Mouse (Mus musculus) liver, embryonic 14.5 days (tissue): ENCODE data around the gene Itpkb. TPM values are rescaled to one million over a fixed set of nuclear protein-coding genes. Genes with fewer than 3 reads are reported as not detected.

Experiments
- ATAC-seq: fragments of 200-750 bp; cut with Nextera tagmentation; 2 replicates; pipeline ENCODE4 v1.8.0; 2017; ENCODE audit warnings: moderate number of reproducible peaks, mild to moderate bottlenecking, moderate library complexity; ENCODE audit not compliant: insufficient read depth
- DNase-seq, 3 experiments: peaks; one replicate each; pipeline ENCODE4 v3.0.0-alpha.2; 2012 to 2013; ENCODE audit warnings: low read depth in 3 of 3, low spot score in 3 of 3
- H3K27ac ChIP-seq: fragments of 300-500 bp; sonication (generic); 2 replicates; pipeline ENCODE4 v1.5.1; 2014; ENCODE audit warnings: moderate library complexity, mild to moderate bottlenecking, control low read depth, inconsistent platforms
- H3K27me3 ChIP-seq: fragments of 300-500 bp; sonication (generic); 2 replicates; pipeline ENCODE4 v1.6.1; 2014; ENCODE audit warnings: mild to moderate bottlenecking, low read length, moderate library complexity; ENCODE audit not compliant: control insufficient read depth, insufficient read depth
- H3K36me3 ChIP-seq: fragments of 300-500 bp; sonication (generic); replicated peaks from 2 replicates; pipeline ENCODE4 v1.6.1; 2014; ENCODE audit warnings: low read depth; ENCODE audit not compliant: control insufficient read depth, insufficient read depth
- H3K4me1 ChIP-seq, 2 experiments: fragments of 200-500 bp in 1 of 2; fragments of 300-500 bp in 1 of 2; sonication (generic) in 1 of 2; replicated peaks; 2 replicates each; pipeline ENCODE4 v1.6.1; 2012 to 2014; ENCODE audit warnings: antibody characterized with exemption in 1 of 2, inconsistent platforms in 1 of 2, low read length in 1 of 2; ENCODE audit not compliant: control insufficient read depth in 2 of 2, insufficient read depth in 2 of 2
- H3K4me2 ChIP-seq: fragments of 300-500 bp; sonication (generic); 2 replicates; pipeline ENCODE4 v1.6.1; 2014; ENCODE audit warnings: low read depth, mild to moderate bottlenecking, control low read depth, moderate library complexity
- H3K4me3 ChIP-seq, 2 experiments: fragments of 200-500 bp in 1 of 2; fragments of 300-500 bp in 1 of 2; sonication (generic) in 1 of 2; 2 replicates each; pipeline ENCODE4 v1.5.1; 2012 to 2014; ENCODE audit warnings: low read depth in 2 of 2, low read length in 2 of 2, mild to moderate bottlenecking in 2 of 2, control low read depth in 1 of 2, inconsistent platforms in 1 of 2, moderate library complexity in 1 of 2; ENCODE audit not compliant: insufficient read depth in 1 of 2
- H3K9ac ChIP-seq: fragments of 300-500 bp; sonication (generic); replicated peaks from 2 replicates; pipeline ENCODE4 v1.6.1; 2014; ENCODE audit warnings: mild to moderate bottlenecking, control low read depth, moderate library complexity
- H3K9me3 ChIP-seq: fragments of 300-500 bp; sonication (generic); 2 replicates; pipeline ENCODE4 v1.6.1; 2016; ENCODE audit warnings: low read length, mixed read lengths; ENCODE audit not compliant: control insufficient read depth
- CTCF ChIP-seq: IDR thresholded peaks from 2 replicates; pipeline ENCODE4 v1.5.1; 2016; ENCODE audit warnings: antibody characterized with exemption, low read depth, control low read depth
- EP300 ChIP-seq: IDR thresholded peaks from 2 replicates; pipeline ENCODE4 v1.6.1; 2016; ENCODE audit warnings: antibody characterized with exemption, low read depth
- WGBS: fragments of 180-500 bp; shearing (Covaris S2); extraction: QIAGEN DNeasy Blood & Tissue Kit; methylation state at CpG from one replicate; pipeline ENCODE4 v1.1.7; 2014; ENCODE audit not compliant: insufficient replicate concordance; 5-methylcytosine and 5-hydroxymethylcytosine counted together
- polyA plus RNA-seq, 2 experiments: library from polyadenylated mRNA; depleted of rRNA in 1 of 2; stranded (reverse) in 1 of 2; unstranded in 1 of 2; fragments of >200 nt; fragmentation: Nextera tagmentation in 1 of 2; extraction: Ambion mirVana in 1 of 2; gene quantifications; 2 replicates each; pipeline versions ENCODE4 v1.2.1 to v1.2.3; 2012 to 2014

Itpkb gene
- polyA plus RNA-seq, 2 experiments: 0.52 to 1.3 TPM

DNA sequence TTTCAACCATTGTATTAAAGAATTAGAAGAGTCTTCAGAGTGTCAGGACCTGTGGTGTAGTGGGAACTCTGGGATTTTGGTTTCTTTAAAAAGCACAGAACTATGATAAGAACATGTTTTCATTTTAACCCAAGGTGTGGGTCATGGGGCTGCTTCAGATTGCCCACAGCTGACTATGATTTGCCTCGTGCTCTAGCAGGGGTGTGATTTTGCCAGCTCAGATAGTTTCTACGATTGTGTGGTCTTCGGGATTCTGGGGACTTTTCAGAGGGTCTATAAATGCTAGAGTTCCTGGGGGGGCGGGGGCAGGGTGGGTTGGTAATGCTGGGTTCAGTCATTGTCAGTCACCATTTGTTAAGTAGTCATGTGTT lies 61.3 kb downstream of the Itpkb start:
- Histone ChIP-seq H3K27ac (no peak overlapping the region), H3K27me3 (no peaks in the 10 kb centered on the region), H3K4me3 (no peak overlapping the region), H3K36me3 (no peaks in the 10 kb centered on the region), H3K4me1 (peaks cover 3 to 20% of the 10 kb centered on the region in 2 experiments; a peak in 3 of 4 replicates), H3K9me3 (no peaks in the 10 kb centered on the region), H3K4me2 (no peak overlapping the region), H3K9ac (no peak overlapping the region)
- TF ChIP-seq CTCF (no peak), EP300 (no peak)
- DNase-seq (no peak), ATAC-seq (no peak)
- 56% methylated on average over 4 of the region's 4 CpGs for WGBS

DNA sequence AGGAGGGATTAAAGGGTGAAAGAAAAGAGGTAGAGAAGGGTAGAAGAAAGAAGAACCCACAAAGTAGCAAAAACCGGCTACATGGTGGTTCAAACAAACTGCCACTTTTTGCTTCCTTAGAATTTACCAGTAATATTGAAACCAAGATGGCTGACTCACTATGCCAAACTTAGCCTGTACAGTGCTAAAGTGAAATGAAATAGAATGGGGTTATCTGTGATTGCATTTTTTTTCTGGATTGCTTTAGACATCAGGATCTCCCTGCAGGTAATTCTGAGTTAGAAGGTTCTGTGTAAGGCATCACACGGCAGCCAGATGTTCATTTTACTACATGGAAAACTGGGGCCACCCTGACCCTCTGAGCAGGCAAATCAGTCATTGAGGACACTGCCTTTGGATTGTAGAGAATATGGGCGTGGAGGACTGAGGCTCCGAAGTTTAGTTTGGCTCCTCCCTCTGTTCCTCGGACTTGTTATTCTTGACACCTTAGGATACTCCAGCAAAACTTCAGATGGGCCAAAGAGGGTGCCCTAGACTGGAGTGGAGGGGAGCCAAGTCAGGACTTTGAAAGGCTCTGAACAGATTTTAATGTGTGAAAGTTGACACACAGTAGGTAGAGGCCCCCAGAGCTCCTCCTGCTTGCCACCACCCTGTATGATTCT lies 62.0 kb downstream of the Itpkb start:
- no peak overlapping the region for H3K4me3 ChIP-seq
- no peaks in the 10 kb centered on the region for H3K9me3 ChIP-seq
- no peaks in the 10 kb centered on the region for H3K27me3 ChIP-seq
- TF ChIP-seq EP300: no peak
- no peak for TF ChIP-seq CTCF
- H3K4me2 ChIP-seq: no peak overlapping the region
- H3K4me1 ChIP-seq: peaks cover 0 to 17% of the 10 kb centered on the region in 2 experiments; a peak in 2 of 4 replicates
- no peak for DNase-seq
- no peaks in the 10 kb centered on the region for H3K36me3 ChIP-seq
- H3K9ac ChIP-seq: no peak overlapping the region
- 65% methylated on average over 5 of the region's 5 CpGs for WGBS
- no peak overlapping the region for H3K27ac ChIP-seq
- ATAC-seq: no peak

DNA sequence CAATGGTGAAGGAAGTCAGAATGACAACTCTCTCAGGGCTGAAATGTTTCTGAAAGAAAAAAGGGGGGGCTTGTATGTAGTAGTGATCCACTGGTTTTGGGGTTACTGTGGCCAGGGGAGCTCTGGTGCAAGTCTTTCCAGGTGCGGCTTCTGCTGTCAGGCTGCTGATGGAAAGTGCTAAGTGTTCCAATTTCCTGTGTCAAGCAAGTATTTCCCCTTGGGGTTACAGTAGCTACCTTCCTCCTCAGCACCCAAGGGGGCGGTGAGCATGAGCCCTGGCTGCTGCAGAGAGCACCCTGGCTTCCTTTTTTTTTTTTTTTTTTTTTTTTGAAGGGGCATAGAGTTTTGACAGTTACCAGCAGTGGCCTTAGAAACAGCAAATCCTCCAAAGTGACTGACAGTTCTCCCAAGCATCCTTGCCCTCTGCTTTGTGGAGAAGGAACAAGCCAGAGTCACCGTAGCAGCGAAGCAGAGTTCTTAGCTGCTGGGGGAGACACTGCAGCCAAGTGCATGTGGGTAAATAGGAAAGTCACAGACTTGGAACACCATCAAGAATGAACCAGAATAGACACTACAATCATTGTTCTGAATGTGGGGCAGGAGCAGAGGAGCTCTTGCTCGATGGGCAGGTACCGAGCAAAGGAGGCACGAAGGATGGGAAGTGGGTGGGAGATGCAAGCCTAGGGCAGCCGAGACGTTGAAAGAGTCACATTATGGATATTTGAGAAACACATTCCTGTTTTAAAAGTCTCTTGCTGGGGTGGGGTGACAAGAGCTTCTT lies 62.9 kb downstream of the Itpkb start:
- peaks cover 0 to 11% of the 10 kb centered on the region in 2 experiments; a peak in 2 of 4 replicates for H3K4me1 ChIP-seq
- H3K9me3 ChIP-seq: no peaks in the 10 kb centered on the region
- no peak overlapping the region for H3K4me3 ChIP-seq
- no peaks in the 10 kb centered on the region for H3K27me3 ChIP-seq
- H3K4me2 ChIP-seq: no peak overlapping the region
- no peak for DNase-seq
- 67% methylated on average over 9 of the region's 9 CpGs for WGBS
- no peak overlapping the region for H3K27ac ChIP-seq
- TF ChIP-seq EP300 (no peak), CTCF (no peak)
- no peaks in the 10 kb centered on the region for H3K36me3 ChIP-seq
- no peak for ATAC-seq
- no peak overlapping the region for H3K9ac ChIP-seq

DNA sequence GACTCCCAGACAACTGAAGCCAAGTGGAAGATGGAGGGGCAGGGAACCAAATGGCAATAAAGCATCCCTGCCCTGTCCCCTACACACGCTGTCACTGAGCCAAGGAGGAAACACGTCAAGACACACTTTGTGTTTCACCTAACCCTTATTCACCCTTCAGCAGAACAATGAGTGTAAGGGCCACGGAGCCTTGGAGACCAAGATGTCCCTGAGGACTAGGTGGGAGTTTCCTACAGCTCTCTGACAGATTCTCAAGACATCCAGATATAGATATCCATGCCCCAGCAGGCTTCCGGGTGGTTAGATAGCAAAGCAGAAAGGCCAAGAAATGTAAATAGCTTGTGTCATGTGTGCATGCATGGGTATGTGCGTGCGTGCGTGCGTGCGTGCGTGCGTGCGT lies 63.6 kb downstream of the Itpkb start:
- H3K36me3 ChIP-seq: no peaks in the 10 kb centered on the region
- ATAC-seq (no peak), DNase-seq (no peak)
- TF ChIP-seq EP300 (no peak), CTCF (no peak)
- 80% methylated on average over 12 of the region's 12 CpGs for WGBS
- H3K9ac ChIP-seq: no peak overlapping the region
- H3K4me1 ChIP-seq: peaks cover 0 to 5% of the 10 kb centered on the region in 2 experiments; a peak in 2 of 4 replicates
- H3K4me3 ChIP-seq: no peak overlapping the region
- no peaks in the 10 kb centered on the region for H3K9me3 ChIP-seq
- no peaks in the 10 kb centered on the region for H3K27me3 ChIP-seq
- H3K4me2 ChIP-seq: no peak overlapping the region
- H3K27ac ChIP-seq: no peak overlapping the region

DNA sequence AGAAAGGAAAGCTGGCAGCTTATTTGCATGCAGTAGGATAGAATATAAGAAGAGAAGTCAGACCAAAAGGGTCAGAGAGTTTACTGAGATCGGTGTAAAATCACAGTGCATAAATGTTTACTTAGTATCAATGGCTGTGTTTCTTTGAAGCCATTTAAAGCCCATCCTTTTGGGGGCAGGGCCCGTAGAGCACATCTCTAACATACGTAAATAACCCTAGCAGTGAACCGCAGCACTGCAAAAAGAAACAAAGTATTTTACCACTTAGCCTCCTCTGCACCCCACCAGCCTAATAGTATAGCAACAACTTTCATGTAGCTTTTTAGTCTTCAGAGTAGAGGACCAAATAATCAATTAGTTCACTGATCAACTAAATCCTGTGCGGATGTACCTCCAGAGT lies 67.4 kb downstream of the Itpkb start:
- H3K4me1 ChIP-seq: peaks cover 0 to under 1% of the 10 kb centered on the region in 2 experiments; a peak in 1 of 4 replicates
- no peaks in the 10 kb centered on the region for H3K27me3 ChIP-seq
- no peaks in the 10 kb centered on the region for H3K9me3 ChIP-seq
- DNase-seq: no peak
- H3K4me2 ChIP-seq: no peak overlapping the region
- no peak overlapping the region for H3K27ac ChIP-seq
- ATAC-seq: no peak
- no peak overlapping the region for H3K4me3 ChIP-seq
- H3K36me3 ChIP-seq: no peaks in the 10 kb centered on the region
- H3K9ac ChIP-seq: no peak overlapping the region
- TF ChIP-seq EP300: no peak
- TF ChIP-seq CTCF: no peak
- 72% methylated on average over 5 of the region's 5 CpGs for WGBS
